Mouse (Mus musculus) A20 (cell line): ENCODE results near the gene Gm20388.

Experiments
- DNase-seq: peaks from one replicate; pipeline ENCODE4 v3.0.0-alpha.2; 2011; ENCODE audit warnings: low read depth, low spot score

Gm20388 gene

DNA sequence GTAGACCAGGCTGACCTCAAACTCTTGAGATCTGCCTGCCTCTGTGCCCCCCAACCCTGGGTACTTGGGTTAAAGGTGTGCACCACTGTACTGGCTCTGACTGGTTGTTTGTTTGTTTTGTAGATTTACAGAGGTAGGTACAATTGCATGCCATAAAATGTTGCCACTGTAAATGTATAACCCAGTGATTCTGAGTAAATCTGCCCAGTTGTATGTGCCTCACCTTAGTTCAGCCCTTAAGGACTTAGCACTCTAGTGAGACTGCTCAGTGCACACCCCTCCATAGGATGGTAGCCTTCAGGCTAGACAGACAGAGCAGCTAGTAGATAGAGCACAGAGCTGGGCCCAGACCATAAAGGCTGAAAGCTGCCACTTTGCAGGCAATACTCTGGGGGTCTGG is 2483.1 kb downstream of the Gm20388 start:
- no peak for DNase-seq

DNA sequence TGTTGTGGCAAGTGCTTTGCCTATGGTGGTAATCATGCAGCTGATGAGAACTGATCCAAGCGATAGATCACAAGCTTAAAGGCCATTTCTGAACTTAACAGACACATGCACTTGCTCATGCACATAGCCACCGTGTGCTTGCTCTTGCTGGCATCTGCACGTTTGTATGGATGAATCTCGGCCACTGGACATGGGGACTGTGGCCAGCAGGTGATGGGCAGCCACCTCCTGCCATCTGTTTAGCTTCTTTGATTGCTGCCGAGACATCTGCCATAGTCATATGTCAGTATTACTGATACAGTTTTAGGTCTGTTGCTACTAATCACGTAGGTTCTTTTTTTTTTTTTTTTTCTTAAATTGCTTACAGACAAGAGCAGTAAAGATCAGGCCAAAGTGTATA is 2484.7 kb downstream of the Gm20388 start:
- no peak for DNase-seq

DNA sequence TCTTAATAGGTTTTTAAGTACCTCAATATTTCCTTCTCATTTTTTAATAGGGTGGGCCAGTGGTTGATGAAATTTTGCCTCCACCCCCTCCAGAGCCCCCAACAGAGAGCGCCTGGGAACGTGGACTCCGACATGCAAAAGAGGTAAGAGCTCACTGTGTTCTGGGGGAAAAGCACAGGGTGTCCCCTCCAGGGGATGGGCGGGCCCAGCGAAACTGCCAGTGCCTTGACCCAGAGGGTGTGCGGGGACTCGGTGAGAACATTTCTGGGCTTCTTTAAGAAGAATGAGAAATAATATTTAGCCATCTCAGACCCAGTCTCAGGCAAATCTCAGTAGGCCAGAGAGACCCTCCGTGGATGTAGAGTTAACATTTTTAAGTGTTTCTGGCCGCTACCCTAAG is 2487.5 kb downstream of the Gm20388 start:
- no peak for DNase-seq

DNA sequence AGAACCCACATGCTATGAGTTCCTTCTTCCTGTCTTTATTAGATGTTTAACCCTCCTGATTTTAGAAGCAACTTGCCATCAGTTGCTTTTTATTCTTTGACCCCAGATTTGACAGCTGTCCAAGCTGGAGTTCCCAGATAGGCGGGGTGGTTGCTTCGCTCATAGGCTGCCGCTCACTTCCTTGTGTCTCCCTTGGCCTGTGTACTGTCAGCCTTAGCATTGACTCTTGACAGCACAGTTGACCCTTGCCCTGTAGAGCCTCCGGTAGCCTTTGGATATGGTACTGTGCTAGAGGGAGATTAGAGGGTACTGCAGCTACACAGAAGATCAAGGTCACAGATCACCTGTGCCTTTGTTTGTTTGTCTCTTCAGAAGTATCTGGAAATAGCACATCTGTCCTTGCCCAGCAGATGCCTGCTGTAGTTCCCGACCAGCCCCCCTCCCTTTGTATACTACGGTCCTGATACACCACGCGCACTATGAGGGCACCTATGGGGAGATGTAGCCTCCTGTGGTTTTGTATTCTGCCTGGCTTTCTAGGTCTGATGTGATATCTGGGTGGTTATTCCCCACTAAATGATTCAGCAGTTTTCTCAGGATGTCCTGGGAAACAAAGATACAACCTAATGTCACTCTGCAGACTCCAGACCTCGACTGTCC is 2494.6 kb downstream of the Gm20388 start:
- no peak for DNase-seq

DNA sequence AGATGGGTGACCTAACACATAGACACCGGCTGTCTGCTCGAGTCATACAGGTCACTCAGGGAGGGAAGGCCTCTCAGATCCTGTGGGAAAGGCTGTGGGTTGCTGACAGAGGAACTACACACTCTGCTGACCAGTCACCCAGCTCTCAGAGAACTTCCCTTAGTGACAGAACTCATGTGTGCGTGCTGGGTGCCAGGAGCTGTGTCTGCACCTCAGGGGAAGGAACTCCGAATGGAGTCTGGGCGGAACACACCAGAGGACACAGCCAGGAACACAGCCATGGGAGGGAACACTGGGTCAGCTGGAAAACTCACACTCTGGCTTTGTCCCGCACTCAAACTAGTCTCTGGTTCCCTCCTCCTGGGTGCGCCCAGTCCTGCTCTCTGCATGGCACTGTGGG is 2497.0 kb downstream of the Gm20388 start:
- DNase-seq = no peak

DNA sequence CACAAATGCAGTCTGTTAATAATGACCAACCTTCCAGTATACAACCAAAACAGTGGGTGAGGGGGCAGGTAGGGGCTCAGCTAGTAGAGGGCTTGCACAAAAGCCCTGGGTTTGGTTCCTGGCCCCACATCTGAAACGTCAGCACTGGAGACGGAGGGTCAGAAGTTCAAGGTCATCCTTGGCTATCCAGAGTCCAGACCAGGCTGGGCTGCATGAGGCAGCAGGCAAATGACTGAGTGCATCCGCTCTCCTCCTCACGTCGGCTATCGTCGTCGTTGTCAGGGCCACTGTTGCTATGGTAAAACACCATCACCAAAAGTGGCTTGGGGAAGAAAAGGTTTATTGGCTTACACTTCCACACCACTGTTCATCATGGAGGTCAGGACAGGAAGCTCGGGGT is 2503.7 kb downstream of the Gm20388 start:
- no peak for DNase-seq

DNA sequence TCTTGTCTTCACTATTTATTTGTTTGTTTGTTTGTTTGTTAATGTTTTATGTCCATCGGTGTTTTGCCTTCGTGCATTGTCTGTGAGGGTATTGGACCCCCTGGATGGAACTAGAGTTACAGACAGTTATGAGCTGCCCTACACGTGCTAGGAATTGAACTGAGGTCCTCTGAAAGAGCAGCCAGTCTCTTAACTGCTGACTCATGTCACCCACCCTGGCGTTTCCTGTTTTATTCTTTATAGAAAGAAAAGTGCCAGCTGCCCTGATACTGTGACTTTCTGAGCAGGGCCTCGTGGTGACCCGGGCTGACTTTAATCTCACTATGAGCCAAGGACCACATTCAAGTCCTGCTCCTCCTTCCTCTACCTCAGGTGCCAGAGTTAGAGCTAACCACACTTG is 2504.9 kb downstream of the Gm20388 start:
- peak; percentile 31 for DNase-seq

DNA sequence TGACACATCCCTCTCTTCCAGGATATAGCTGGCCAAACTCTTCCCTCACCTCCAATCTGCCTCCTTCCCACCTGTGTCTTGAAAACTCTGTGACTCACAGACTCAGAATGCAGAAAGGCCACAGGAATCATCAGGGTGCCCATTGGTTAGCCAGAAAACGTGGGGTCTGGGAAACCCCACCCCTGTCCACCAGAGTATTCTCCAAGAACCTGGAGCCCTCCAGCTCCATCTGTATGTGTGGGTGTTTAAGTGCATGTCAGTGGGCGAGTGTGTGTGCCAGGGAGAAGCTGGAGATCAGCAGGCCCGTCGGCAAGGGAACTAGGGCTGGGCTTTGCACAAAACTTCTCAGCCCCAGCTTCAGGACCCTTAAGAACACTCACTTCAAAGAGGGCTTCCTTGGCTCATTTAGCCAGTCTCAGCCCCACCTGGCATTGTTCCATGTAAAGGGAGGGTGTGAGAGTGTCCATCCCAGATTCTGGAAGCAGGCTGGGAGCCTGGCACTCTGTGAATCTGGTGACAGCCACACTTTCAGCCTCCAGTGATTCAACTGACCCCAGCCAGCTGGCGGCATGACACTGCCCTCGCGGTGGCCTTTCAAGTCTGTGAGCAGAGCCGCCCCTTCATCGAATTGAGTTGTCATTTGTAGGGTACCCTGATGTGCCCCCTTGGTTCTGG is 2509.4 kb downstream of the Gm20388 start:
- no peak for DNase-seq

DNA sequence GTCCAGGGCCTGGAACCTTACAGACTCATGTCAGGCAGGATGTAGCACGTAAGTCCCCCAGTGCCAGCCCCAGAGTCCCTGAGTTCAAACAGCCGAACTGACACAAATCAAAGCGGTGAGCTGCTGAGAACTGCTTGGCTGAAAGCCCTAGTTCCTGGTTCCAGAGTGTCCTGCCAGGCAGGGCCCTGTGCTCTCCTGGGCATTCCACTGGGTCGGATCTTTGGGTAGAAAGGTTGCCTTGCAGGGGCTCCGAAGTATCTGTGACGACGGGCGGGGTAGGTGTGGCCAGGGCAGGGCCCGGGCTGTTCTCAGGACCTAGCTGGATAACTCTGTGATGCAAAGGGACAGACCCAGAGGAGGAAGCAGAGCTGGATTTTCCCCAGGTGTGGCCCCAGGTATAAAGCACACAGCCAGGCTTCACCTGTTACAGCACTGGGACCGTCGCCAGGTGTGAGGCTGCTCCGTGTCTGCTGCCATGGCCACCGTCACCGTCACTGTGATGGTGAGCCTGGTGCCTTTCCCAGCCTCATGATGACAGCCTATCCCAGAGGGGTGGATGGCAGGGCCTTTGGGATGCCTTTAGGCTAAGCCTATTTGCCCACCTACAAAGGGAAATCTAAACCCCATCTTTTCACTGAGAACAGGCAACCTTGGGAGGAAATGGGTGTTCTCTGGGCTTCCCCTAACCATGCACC is 2510.9 kb downstream of the Gm20388 start, which contains the start of gene Il17c:
Il17c (plus strand) TSS at position 645 of the 695 bp plus-strand sequence.
- no peak for DNase-seq

DNA sequence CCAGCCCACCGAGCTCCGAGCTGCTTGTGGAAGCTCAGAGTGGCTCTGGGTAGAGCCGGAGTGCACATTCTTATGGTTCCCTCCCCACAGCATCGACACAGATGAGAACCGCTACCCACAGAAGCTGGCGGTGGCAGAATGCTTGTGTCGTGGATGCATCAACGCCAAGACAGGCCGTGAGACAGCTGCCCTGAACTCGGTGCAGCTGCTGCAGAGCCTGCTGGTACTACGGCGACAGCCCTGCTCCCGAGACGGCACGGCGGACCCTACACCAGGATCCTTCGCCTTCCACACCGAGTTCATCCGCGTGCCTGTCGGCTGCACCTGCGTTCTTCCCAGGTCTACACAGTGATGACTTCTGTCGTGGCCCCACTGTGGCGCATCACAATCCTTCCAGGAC is 2512.6 kb downstream of the Gm20388 start:
- no peak for DNase-seq

DNA sequence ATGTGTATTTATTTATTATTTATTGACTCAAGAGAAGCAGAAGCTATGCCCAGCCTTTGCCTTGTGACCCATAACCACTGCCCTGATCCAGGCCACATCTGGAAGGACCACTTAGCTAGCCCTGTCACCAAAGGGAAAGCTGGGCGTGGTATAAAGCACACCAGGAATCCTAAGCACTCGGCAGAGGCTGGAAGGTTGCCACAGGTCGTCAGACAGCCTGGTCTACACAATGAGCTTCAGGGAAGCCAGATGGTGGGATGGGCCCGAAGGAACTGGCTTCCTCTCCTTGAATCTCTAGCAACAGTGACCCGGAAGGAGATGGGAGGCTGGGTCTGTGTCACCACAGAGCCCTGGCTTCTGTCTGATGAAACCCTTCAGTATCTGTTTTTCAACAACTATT is 2513.0 kb downstream of the Gm20388 start:
- no peak for DNase-seq

DNA sequence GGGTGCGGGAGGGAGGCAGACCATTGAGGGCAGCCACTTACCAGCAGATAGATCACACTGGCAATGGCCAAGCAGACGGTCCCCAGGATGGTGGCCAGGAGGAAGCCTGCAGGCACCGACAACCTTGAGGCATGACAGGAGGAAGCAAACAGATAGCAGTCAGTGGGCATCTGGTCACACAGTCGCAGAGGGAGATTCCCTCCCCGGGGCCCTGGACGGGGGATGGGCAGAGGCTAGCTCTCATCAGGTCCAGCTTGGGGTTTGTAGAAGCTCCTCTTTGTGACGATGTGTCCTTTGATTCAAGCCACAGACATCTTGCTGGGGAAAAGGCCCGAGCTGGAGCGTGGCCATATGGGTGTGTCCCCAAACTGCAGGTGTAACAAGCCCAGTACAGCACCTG is 2515.5 kb downstream of the Gm20388 start:
- DNase-seq = no peak

DNA sequence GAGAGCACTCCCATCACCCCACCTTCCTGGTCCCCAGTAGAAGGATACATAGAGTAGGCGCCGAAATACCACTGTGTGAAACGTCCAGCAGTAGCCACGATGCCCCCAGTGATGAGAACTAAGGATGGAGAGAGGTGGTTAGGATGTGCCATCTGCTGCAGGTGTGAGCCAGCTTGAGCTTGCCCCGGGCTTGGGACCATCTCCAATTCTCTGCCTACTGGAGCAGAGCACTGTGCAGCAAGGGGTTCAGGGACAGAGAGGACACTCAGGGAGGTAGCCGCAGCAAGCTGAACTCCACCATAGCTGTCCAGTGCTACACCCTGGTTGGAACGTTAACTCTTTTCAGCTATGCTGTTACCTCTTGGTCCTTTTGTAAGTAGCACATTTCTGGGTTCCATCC is 2517.0 kb downstream of the Gm20388 start:
- no peak for DNase-seq

DNA sequence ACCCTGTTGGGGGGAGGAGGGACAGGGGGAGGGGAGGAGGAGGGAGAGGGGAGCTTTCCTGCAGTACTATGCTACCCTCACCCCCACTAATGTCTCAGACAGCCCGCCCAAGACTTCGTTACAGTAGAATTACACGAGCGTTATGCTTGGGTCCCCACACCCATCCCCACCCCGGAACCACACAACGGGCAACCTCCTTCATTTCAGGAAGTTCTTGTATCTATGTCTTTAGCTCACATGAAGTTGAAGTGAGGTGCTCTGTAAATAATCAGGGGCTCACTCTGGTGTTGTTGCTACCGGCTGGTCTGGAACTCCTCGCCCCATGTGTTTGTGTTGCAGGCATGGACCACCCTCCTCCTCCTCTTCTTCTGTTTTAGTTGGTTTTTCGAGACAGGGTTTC is 2517.5 kb downstream of the Gm20388 start:
- DNase-seq = no peak

DNA sequence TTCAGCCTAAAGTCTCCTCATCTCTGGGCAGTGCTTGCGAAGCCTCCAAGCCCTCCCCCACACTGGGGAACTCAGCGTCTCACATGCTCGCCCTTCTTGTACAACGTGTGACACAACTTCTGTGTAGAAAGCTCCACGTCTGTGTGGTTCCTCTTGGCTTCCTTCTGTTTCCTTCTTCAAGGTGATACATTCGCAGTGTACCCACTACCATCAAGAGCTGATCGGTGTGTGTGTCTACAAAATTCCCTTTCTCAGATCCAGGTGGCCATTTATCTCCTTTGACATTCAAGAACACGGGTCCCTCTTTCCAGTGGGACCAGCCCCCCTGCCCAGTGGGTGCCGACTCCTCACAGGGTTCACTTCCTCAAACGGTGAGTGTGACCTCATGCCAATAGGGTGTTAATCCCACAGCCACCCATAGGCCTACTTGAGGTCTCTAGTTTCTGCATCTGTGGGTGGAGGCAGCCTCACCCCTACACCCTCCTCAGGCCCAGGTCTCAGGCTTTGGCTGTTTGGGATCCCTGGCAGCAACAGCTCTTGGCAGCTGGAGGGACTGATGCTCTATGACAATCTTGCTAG is 2519.5 kb downstream of the Gm20388 start:
- peak; percentile 80 for DNase-seq

DNA sequence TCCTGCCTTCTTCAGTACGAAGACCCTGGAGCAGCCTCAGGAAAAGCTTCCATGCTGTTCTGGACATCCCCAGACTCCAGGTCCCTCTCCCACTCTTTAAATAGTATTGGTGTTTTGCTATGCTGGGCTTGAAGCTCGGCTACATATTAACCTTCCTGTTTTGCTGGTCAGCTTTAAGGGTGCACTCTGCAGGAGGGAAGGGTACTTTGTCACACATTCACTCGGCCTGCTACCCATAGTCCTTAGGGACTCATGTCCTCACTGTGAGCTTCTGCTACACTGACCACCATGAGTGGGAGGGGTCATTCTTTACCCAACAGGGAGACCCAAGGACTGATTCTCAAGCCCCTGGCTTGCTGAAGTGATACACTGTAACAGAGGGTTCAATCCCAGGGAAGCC is 2520.0 kb downstream of the Gm20388 start:
- no peak for DNase-seq

DNA sequence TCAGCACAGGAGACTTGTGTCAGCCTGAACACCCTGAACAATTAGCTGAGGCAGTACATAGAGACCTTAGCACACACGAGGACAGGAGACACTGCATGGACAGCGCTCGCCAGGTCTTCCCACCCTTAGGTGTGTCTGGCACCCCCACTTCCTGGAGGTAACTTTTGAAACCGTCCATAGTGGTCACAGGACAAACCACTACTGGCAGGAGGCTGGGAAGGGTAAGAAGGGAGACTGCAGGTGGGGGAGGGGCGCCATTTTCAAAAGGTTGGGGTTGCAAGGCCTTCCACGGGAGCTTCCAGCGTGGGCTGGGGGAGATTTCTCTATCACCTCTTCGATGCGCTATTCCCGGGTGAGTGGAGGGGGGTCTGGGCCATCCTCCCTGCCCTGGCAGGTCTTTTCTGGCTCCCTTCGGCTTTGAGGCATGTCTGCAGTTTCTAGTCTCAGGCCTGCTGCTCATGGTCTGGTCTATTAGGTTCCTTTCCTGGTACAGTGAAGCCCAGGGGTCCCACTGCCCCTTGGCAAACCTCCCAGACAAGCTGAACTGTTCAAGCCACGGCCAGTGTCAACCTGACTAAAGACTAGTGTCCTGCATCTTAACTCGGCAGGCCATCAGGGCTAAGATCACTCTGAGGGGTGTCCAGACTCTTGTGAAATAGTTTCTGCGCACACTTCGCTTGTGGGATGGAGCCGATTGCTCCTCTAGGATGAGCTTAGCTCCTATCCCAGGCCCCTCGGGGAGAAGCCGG is 2521.2 kb downstream of the Gm20388 start:
- DNase-seq = no peak

DNA sequence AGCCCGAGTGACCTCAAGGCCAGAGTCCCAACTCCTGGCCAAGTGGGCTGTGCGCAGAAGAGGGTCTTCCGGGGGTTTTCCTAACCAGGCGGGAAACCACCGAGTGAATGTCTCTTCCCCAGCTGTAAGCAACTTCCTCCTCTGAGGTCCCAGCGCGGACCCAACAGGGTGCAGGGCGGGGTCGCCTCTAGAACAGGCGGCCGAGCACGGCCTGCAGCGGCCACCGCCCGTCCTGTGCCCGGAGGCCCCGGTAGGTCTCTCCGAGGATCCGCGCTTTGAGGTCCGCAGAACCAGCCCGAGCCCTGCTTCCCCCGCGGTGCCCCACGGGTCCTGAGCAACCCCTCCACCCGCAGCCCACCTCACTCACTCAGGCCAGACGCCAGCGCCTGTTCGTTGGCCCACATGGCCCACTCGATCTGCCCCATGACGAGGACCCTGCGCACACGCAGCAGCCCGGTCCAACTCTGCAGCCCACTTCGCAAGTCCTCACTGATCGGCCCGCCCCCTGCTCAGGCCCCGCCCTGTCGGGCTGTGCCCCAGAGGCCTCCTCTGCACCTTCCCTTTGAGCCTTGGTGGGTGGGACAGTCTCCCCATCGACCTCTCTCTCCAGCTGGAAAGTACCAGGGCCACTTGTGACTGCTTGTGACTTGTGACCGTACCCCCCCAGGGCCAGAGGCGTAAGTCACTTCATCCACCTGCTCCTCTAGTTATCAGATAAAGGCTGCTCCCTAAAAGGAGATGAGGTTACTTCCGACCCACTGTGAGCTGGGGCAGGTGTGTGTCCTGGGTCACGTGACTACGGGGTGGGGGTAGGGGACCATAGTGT is 2522.0 kb downstream of the Gm20388 start, which contains the start of gene Cyba:
Cyba (minus strand) TSS at position 488 of the 826 bp plus-strand sequence.
- DNase-seq = peak; percentile 94

DNA sequence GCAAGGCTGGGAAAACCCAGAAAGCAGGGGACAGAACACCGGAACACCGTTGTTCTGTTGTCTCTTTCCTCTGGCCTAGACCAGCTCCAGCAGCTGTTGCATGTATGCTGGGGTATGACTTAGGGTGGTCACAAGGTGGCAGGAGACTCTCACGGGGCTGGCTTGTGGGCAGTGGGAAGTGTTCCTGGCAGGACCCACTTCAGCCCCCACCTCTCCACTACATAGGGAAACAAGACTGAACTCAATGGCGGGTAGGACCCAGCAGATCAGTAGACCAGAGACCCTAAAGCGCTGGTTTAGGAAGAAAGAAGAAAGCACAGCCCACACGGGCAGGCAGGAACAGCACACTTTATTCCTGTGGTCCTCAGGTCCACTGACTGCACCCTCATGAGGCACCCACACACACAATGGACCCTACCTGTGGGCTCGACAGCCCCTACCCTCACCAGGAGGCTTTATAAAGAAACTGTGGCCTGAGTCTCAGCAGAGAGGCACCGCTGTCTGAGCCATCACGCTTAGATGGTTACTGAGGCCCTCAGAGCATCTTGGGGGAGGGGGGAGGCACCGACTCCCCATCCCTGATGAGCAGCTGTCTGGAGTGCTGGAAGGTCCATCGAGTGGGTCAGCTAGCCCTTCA is 2522.7 kb downstream of the Gm20388 start:
- no peak for DNase-seq

DNA sequence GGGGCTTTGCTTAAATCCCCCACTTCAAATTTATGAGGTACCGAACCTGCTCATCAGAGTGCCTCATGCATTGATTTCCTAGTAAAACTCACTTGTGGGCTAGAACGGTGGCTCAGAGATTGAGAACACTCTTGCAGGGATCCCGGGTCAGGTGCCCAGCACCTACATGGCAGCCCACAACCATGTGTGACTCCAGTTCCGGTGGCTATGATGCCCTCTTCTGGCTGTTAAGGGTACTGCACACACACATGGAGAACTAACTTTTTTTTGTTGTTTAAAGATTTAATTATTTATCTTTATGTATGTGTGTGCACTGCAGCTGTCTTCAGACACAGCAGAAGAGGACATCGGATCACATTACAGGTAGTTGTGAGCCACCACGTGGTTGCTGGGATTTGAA is 2524.7 kb downstream of the Gm20388 start:
- DNase-seq = peak; percentile 52
